Mouse (Mus musculus) right cerebral cortex, postnatal 10 days (tissue): ENCODE measurements at regions not wholly inside any gene's neighbourhood (a gene's known extent, or its start where the extent isn't known, plus 50 kb on each side); places are given as distances from the start of the nearest gene placed in this dataset.

ENCODE experiments used
- DNase-seq, 2 experiments: peaks; one replicate each; pipeline ENCODE4 v3.0.0; 2021; ENCODE audit warnings: low spot score in 2 of 2

DNA sequence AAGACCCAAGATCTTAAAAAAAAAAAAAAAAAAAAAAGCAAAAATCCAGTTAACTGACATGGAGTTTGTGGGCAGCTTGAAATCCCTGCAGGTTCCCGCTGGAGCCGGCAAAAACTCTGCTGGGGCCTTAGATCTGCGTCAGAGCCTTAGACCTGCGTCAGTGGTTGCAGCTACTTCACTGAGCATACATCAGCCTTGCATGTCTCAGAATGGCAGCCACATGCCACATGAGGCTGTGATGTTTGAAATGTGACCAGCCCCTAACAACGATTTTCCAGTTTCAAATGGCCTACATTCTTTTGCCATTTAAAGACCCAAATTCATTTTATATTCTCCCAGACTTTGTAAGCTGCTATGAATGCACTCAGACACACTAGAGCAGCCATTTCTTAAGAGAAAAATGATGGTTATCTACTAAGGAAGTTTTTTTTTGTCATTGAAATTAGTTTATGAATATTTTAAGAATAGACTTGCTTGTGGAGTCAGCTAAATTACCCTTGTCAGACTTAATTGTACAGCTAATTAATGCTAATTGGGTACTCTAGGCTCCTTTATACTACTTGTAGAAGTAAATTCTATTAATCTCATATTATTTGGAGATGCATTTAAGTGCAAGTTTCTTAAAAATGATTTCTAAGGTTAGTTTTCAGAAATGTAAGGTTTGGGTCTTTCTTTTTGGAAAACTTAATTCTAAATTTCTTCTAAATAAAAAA lies 70.8 kb downstream of the Toporsl start:
- DNase-seq = no peak

DNA sequence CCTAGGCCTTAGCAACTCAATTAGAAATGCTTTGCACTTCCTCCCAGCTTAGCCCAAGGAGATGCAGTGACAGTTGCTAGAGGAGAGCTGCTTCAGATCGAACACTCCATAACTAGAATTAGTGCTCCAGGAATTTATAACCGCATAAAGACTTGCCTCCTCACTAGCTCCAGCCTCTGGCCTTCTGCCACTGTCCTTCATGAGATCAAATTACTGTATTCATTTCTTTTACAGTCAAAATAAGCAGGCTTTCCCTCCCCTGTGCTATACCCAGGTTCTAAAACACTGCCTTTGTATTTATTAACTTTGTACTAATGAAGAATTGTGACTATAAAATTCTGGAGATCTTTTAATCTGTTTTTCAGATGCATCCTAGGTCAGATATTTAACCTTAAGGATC lies 104.8 kb upstream of the Olfr275 start:
- no peak for DNase-seq

- DNase-seq = no peak
Measured at GRCm38 (mm10) chr4:52726203-52726602, 88.2 kb upstream of the Olfr275 start.

GRCm38 (mm10) chr4:52726625-52727297 lies 87.6 kb upstream of the Olfr275 start:
- DNase-seq = peak; percentile 84 to 85

GRCm38 (mm10) chr4:52733141-52733540 lies 81.3 kb upstream of the Olfr275 start:
- no peak for DNase-seq

DNA sequence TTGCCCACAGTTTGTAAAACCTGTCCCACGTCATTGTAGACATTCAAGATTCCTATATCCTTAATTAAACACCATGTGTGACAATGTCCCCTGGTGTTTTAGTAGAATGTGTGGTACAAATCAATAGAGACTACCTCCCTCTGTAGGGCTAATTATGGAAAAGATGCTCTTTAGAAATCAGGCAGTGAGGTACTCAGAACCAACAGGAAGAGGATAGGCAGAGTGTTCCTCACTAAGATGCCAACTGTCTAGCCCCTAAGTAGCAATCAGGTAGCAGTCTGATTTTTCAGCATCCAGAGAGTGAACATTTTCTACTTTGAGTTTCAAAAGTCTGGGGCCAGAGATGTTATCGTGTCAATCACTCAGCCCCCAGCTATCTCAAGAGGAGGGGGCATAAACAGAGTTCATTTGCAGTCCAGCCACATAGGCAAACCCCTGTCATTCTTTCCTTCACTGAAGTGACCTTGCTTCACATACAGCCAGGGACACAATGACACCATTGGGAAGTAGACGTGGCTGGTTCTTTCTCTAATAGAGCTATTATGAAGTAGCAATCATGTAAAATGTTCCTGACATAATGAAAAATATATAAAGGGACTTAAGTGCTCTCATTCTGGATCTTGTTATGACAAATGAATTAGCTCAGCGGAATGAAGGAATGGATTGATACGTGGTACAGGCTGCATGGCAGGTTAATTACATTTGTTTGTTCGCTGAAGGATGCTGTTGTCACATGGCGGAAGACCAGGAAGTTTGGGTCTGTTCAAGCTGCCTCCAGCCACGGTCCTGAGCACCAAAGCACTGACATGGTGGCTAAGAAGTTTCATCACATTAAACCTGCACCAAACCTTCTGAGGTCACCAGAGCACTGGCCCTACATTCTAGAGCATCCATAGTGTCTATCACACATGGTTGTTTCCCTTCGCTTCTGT lies 74.6 kb upstream of the Olfr275 start:
- DNase-seq = no peak

DNA sequence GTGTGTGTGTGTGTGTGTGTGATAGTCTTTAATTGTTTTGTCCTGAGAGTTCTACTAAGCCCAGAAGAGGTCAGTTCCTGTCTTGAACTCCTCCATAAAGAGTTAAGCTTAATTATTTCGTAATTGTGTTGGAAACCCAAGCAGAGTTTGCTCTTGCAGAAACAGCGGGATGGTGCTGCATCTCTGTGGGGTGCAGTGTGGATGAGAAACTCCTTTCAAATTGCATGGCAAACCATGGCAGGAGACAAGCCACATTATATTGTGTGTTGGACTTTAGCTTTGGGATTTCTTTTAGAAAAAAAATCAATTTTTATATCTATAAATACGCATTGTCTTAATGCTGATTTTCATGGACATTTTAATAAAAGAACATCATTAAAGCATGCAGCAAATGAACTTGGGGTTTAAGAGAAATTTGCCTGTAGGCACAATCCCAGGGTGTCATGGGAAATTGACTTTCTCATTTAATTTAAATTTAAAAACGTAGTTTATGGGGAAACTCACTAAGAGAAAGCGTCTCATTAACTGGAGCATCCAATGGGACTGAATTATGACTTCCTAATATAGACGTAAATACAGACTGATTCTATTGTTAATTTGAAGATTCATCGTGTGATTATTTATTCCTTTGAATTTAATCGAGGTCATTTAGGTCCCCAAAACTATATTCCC lies 61.4 kb upstream of the Olfr275 start:
- no peak for DNase-seq
